Mouse (Mus musculus) CH12.LX (cell line): Measurements from ENCODE around the gene Gm10487. TPM values are rescaled to one million over a fixed set of nuclear protein-coding genes. Genes with fewer than 3 reads are reported as not detected.
"Not testable (repeated sequence)": the region's sequence is repeated elsewhere in the genome, so short reads cannot be mapped to it uniquely, and the experiment has no call there.

Experiments used
- DNase-seq: peaks from one replicate; pipeline ENCODE4 v3.0.0-alpha.2; 2013; ENCODE audit errors: extremely low read depth
- H3K27ac ChIP-seq: 2 replicates; pipeline ENCODE4 v1.5.1; 2012; ENCODE audit warnings: low read depth, mild to moderate bottlenecking, control low read depth, moderate library complexity; ENCODE audit not compliant: insufficient read depth
- H3K27me3 ChIP-seq: replicated peaks from 2 replicates; pipeline ENCODE3; 2012; ENCODE audit warnings: inconsistent platforms
- H3K36me3 ChIP-seq, 2 experiments: replicated peaks in 1 of 2; 2 replicates each; pipeline versions ENCODE3 to v1.6.1; 2012; ENCODE audit warnings: inconsistent platforms in 1 of 2, low read length in 1 of 2, mild to moderate bottlenecking in 1 of 2, mixed read lengths in 1 of 2, moderate library complexity in 1 of 2; ENCODE audit not compliant: control insufficient read depth in 1 of 2, insufficient read depth in 1 of 2
- H3K4me1 ChIP-seq, 2 experiments: 2 replicates each; pipeline ENCODE4 v1.6.1; 2012; ENCODE audit warnings: inconsistent platforms in 1 of 2, moderate library complexity in 1 of 2; ENCODE audit not compliant: insufficient read depth in 2 of 2, control insufficient read depth in 1 of 2
- H3K4me2 ChIP-seq: 2 replicates; pipeline ENCODE4 v1.6.1; 2012; ENCODE audit warnings: low read depth, mild to moderate bottlenecking, control low read depth; ENCODE audit not compliant: poor library complexity, insufficient read depth, severe bottlenecking
- H3K4me3 ChIP-seq, 3 experiments: fragments of 150-350 bp in 1 of 3; sonication (generic) in 1 of 3; replicated peaks in 1 of 3; 2 replicates each; pipeline versions ENCODE3 to v1.5.1; 2011 to 2012; ENCODE audit warnings: low read depth in 2 of 3, low read length in 2 of 3, mild to moderate bottlenecking in 2 of 3, moderate library complexity in 2 of 3, control low read depth in 1 of 3, improper control_type of control experiment in 1 of 3, inconsistent platforms in 1 of 3, mixed read lengths in 1 of 3; ENCODE audit not compliant: poor library complexity in 1 of 3
- H3K79me2 ChIP-seq: replicated peaks from 2 replicates; pipeline ENCODE4 v1.6.1; 2012; ENCODE audit warnings: mild to moderate bottlenecking, moderate library complexity; ENCODE audit not compliant: control insufficient read depth, poor library complexity, insufficient read depth, severe bottlenecking; ENCODE audit errors: extremely low read depth
- H3K9ac ChIP-seq: 2 replicates; pipeline ENCODE4 v1.6.1; 2012; ENCODE audit warnings: low read depth, mild to moderate bottlenecking, control low read depth, moderate library complexity; ENCODE audit not compliant: insufficient read depth
- H3K9me3 ChIP-seq: replicated peaks from 2 replicates; pipeline ENCODE3; 2012; ENCODE audit warnings: low read length, inconsistent platforms, mixed read lengths
- dilution Hi-C: fragments of 300-500 bp; cut with MboI; formaldehyde crosslinking; loops from 2 replicates; pipeline ENCODE4 v1.14.3; 2020; ENCODE audit warnings: low sequenced_read_pairs; ENCODE audit not compliant: extremely low pct_unique_long_range_greater_than_20kb, extremely low pct_ligation_motif_present
- in situ Hi-C: fragments of 300-500 bp; cut with MboI; formaldehyde crosslinking; loops from 3 replicates; pipeline ENCODE4 v1.14.3; 2019; ENCODE audit warnings: low sequenced_read_pairs, low pct_ligation_motif_present, low pct_unique_long_range_greater_than_20kb, mixed read lengths
- polyA plus RNA-seq: library from polyadenylated mRNA; unstranded; fragments of >175 nt; gene quantifications from 2 replicates; pipeline ENCODE4 v1.2.1, GENCODE M21; 2012; ENCODE audit warnings: low read depth; ENCODE audit not compliant: insufficient read length
- total RNA-seq, 2 experiments: library from RNA; depleted of rRNA; stranded (reverse); fragments of 300-350 nt in 1 of 2; fragments of >200 nt in 1 of 2; gene quantifications; 2 replicates each; pipeline ENCODE4 v1.2.3; 2012 to 2014

Gm10487 gene
- total RNA-seq (2012; rRNA removed) (not detected in 2 replicates), total RNA-seq (2014; rRNA removed) (not detected in 2 replicates), polyA plus RNA-seq (not detected in 2 replicates)

DNA sequence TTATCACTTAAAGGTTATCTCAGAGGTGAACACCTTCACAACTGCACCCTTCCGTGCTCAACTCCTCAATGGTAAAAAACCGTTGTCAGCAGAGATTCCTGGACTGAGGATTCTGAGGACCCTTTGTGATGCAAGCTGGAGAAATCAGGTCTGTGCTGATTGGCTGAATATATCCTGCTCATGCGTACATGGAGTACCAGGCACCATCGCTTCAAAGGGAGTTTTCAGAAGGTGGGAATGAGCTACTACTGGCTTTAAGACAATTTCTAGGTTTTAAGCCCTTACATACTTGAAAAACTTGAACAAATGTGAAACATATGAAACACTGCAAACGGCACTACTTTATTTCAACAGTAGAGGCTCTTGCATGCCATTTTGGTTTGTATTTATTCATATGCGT, at the start of gene Gm10487:
Gm10487 (minus strand) TSS at position 101 of the 400 bp plus-strand sequence.
- dilution Hi-C loops, H3K4me3 ChIP-seq, H3K27ac ChIP-seq, DNase-seq, H3K27me3 ChIP-seq, H3K36me3 ChIP-seq, H3K4me2 ChIP-seq, in situ Hi-C loops, H3K9me3 ChIP-seq, H3K4me1 ChIP-seq, H3K79me2 ChIP-seq, H3K9ac ChIP-seq: not testable (repeated sequence)
